Mouse (Mus musculus) hindbrain, embryonic 11.5 days (tissue): Measurements from ENCODE around the gene H60b. TPM values are rescaled to one million over a fixed set of nuclear protein-coding genes. Genes with fewer than 3 reads are reported as not detected.
"Not testable (repeated sequence)": the region's sequence is repeated elsewhere in the genome, so short reads cannot be mapped to it uniquely, and the experiment has no call there.

Source experiments
- ATAC-seq: fragments of 200-750 bp; cut with Nextera tagmentation; 2 replicates; pipeline ENCODE4 v1.8.0; 2017; ENCODE audit warnings: mild to moderate bottlenecking, moderate TSS enrichment, moderate library complexity; ENCODE audit not compliant: low FRiP score
- DNase-seq: peaks from one replicate; pipeline ENCODE4 v3.0.0-alpha.2; 2015; ENCODE audit warnings: low spot score
- H3K27ac ChIP-seq: fragments of 300-500 bp; sonication (generic); 2 replicates; pipeline ENCODE4 v1.5.1; 2014; ENCODE audit warnings: mild to moderate bottlenecking, low read depth, low read length
- H3K27me3 ChIP-seq: fragments of 300-500 bp; sonication (generic); 2 replicates; pipeline ENCODE4 v1.6.1; 2014; ENCODE audit warnings: mild to moderate bottlenecking, low read length, moderate library complexity, mixed read lengths; ENCODE audit not compliant: control insufficient read depth, insufficient read depth
- H3K36me3 ChIP-seq: fragments of 300-500 bp; sonication (generic); 2 replicates; pipeline ENCODE4 v1.6.1; 2014; ENCODE audit warnings: mild to moderate bottlenecking, low read length, moderate library complexity, mixed read lengths; ENCODE audit not compliant: control insufficient read depth, insufficient read depth
- H3K4me1 ChIP-seq: fragments of 300-500 bp; sonication (generic); replicated peaks from 2 replicates; pipeline ENCODE4 v1.6.1; 2014; ENCODE audit warnings: low read length, mixed read lengths; ENCODE audit not compliant: control insufficient read depth, insufficient read depth
- H3K4me2 ChIP-seq: fragments of 300-500 bp; sonication (generic); replicated peaks from 2 replicates; pipeline ENCODE4 v1.6.1; 2014; ENCODE audit warnings: mild to moderate bottlenecking, low read depth, low read length
- H3K4me3 ChIP-seq: fragments of 300-500 bp; sonication (generic); 2 replicates; pipeline ENCODE4 v1.5.1; 2014; ENCODE audit warnings: low read depth, low read length
- H3K9ac ChIP-seq: fragments of 300-500 bp; sonication (generic); 2 replicates; pipeline ENCODE4 v1.6.1; 2014; ENCODE audit warnings: low read depth, low read length
- H3K9me3 ChIP-seq: fragments of 300-500 bp; sonication (generic); 2 replicates; pipeline ENCODE4 v1.6.1; 2016; ENCODE audit warnings: low read length; ENCODE audit not compliant: control insufficient read depth
- WGBS: fragments of 180-500 bp; shearing (Covaris S2); extraction: QIAGEN DNeasy Blood & Tissue Kit; methylation state at CpG from one replicate; pipeline ENCODE4 v1.1.7; 2014; 5-methylcytosine and 5-hydroxymethylcytosine counted together
- polyA plus RNA-seq: library from polyadenylated mRNA; unstranded; fragments of >200 nt; fragmentation: Nextera tagmentation; extraction: Ambion mirVana; gene quantifications from 2 replicates; pipeline ENCODE4 v1.2.1, GENCODE M21; 2014

Gene H60b
- polyA plus RNA-seq, 1 experiment from 2014 or later = 2.9 TPM

GRCm38 (mm10) chr10:22151056-22151862 lies 7.1 kb upstream of the H60b start:
- H3K4me1 ChIP-seq, H3K27ac ChIP-seq, H3K9me3 ChIP-seq, DNase-seq, H3K9ac ChIP-seq, H3K36me3 ChIP-seq, ATAC-seq: not testable (repeated sequence)
- peak overlapping the region; percentile 28; the same call in 1 of the 2 replicates for H3K4me2 ChIP-seq
- H3K27me3 ChIP-seq = peaks cover 30% of the 10 kb centered on the region
- H3K4me3 ChIP-seq = 0 out of 2 replicates have a peak overlapping the region, but pooled peaks have one; percentile 8
- WGBS = 1% methylated on average over 48 of the region's 55 CpGs

- 3% methylated on average over 11 of the region's 11 CpGs for WGBS
- DNase-seq = peak; percentile 54
- H3K9ac ChIP-seq, ATAC-seq, H3K4me2 ChIP-seq, H3K4me3 ChIP-seq, H3K4me1 ChIP-seq, H3K36me3 ChIP-seq, H3K9me3 ChIP-seq, H3K27ac ChIP-seq: not testable (repeated sequence)
- H3K27me3 ChIP-seq = peaks cover 37% of the 10 kb centered on the region
Measured at GRCm38 (mm10) chr10:22151863-22152640, 6.3 kb upstream of the H60b start.

DNA sequence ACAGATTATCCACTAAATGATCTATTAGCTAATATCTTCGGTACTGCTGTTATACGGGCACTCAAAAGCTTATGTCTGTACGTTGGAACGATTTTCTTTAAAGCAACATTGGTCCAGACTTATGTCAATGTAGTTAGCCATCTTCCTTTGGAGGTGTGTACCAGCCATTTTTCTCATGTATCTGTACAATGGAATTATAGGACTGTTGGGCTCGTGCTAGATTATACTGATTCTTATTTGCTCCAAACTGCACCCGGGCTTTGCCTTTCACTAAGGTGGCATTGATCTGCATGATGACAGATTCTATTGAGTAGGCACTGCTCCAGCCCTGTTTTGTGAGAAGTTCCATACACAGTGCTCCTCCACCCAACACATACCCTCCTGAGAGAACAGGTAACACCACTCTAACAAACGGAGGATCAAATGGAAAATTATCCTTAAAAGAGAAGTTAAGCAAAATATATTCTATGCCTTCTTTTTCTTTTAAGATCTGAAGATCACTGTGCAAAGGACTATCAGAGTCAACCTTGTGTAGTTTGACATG lies 5.2 kb upstream of the H60b start:
- peak; percentile 36 for DNase-seq
- not testable (repeated sequence) for H3K27ac ChIP-seq, H3K4me3 ChIP-seq, H3K36me3 ChIP-seq, H3K9ac ChIP-seq, ATAC-seq, H3K9me3 ChIP-seq, H3K4me1 ChIP-seq, H3K4me2 ChIP-seq
- H3K27me3 ChIP-seq = peaks cover 39% of the 10 kb centered on the region
- WGBS = 5% methylated on average over 7 of the region's 7 CpGs

GRCm38 (mm10) chr10:22154127-22154526 lies 4.3 kb upstream of the H60b start:
- H3K4me1 ChIP-seq, H3K36me3 ChIP-seq, H3K9ac ChIP-seq, H3K27ac ChIP-seq, H3K9me3 ChIP-seq, ATAC-seq: not testable (repeated sequence)
- Histone ChIP-seq H3K27me3 (peaks cover 42% of the 10 kb centered on the region), H3K4me3 (peak overlapping the region; percentile 25), H3K4me2 (peak overlapping the region; percentile 50)
- WGBS = under 1% methylated on average over 37 of the region's 38 CpGs
- DNase-seq = peak; percentile 72

- ATAC-seq (no peak), DNase-seq (peak; percentile 31)
- Histone ChIP-seq H3K27me3 (peaks cover 45% of the 10 kb centered on the region), H3K9ac (no peak overlapping the region), H3K4me3 (no peak overlapping the region), H3K36me3 (no peaks in the 10 kb centered on the region), H3K4me2 (no peak overlapping the region), H3K9me3 (no peaks in the 10 kb centered on the region), H3K4me1 (peaks cover 5% of the 10 kb centered on the region), H3K27ac (no peak overlapping the region)
- WGBS = 3% methylated on average over 3 of the region's 3 CpGs
Measured at GRCm38 (mm10) chr10:22154871-22155799, 3.3 kb upstream of the H60b start.

DNA sequence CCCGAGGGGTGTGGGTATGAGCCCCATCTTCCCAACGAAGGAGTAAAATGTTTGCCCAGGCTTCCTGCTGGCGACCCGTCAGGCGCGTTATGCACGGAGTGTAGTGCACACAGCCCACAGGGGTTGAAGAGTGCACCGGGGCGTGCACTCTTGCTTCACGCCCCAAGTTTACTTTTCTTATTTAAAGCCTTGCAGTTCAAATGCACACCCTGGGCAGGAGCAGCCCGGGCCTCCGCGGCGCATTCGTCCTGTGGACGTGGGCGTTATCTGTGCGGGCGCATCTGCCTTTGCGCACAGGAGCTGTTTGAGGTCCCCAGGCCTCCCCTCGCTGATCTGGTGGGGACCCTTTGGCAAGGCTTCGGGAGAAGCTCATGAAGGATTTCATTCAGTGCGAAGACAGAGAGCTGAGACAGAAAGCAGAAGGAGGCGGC lies 760 bp downstream of the H60b start:
- under 1% methylated on average over 24 of the region's 24 CpGs for WGBS
- Histone ChIP-seq H3K36me3 (no peaks in the 10 kb centered on the region), H3K4me1 (no peaks in the 10 kb centered on the region), H3K27ac (no peak overlapping the region), H3K4me3 (peak overlapping the region; percentile 33), H3K27me3 (peaks cover 31% of the 10 kb centered on the region), H3K4me2 (peak overlapping the region; percentile 48), H3K9ac (no peak overlapping the region), H3K9me3 (no peaks in the 10 kb centered on the region)
- DNase-seq (peak; percentile 57), ATAC-seq (no peak)

DNA sequence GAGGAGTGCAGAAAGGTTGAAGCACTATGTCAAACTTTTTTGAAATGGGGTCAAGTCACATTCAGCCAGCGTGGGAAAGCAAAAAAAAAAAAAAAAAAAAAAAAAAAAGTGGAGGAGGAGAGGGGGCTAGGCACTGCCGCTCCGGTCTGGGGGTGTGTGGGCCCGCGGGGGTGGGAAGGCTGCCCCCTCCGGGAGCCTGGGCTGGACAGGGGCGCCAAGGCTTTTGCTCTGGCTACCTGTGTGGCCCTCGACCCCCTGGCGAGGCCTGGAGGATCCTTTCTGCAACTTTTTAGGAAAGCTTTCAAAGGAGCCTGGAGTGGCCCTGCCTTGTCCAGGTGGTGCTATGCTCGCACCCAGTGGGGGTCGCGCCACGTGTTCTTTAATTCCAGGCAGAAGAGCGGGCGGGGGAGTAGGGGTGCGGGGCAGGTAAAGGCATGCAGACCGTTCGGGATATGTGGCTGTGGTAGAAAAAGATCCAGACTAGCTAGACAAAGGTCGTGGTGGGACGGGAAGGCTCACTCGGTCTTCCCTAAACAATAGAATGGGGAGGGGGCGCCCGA lies 1.3 kb downstream of the H60b start:
- no peaks in the 10 kb centered on the region for H3K36me3 ChIP-seq
- ATAC-seq (no peak), DNase-seq (peak; percentile 14)
- no peaks in the 10 kb centered on the region for H3K9me3 ChIP-seq
- 1% methylated on average over 23 of the region's 23 CpGs for WGBS
- H3K4me2 ChIP-seq = peak overlapping the region; percentile 6; the same call in 1 of the 2 replicates
- no peak overlapping the region for H3K27ac ChIP-seq
- H3K27me3 ChIP-seq = peaks cover 29% of the 10 kb centered on the region
- H3K4me3 ChIP-seq = no peak overlapping the region
- no peak overlapping the region for H3K9ac ChIP-seq
- H3K4me1 ChIP-seq = no peaks in the 10 kb centered on the region

DNA sequence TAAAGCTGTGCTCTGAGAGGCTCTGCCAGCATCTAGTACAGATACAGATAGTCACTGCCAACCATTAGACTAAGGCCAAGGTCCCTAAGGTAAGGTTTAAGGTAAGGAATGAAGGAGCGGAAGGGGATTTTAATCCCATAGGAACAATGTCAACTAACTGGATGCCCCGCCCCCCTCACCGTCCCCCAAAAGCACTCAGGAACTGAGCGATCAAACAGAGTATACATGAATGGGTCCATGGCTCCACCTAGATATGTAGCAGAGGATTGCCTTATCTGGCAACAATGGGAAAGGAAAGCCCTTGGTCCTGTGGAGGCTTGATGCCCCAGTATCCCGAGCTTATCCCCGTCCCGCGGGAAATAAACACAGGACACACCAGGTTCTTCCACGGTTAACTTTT lies 4.9 kb downstream of the H60b start:
- 0 out of 2 replicates have a peak overlapping the region, but pooled peaks have one; percentile 11 for H3K4me2 ChIP-seq
- ATAC-seq = peak; percentile 42; the same call in 1 of the 2 replicates
- not testable (repeated sequence) for H3K27ac ChIP-seq, H3K27me3 ChIP-seq, H3K9me3 ChIP-seq, H3K4me3 ChIP-seq, H3K4me1 ChIP-seq, H3K36me3 ChIP-seq, H3K9ac ChIP-seq
- WGBS = 10% methylated on average over 9 of the region's 9 CpGs
- peak; percentile 4 for DNase-seq
